Mouse (Mus musculus): ENCODE data around the gene March6.

March6 gene

GRCm38 (mm10) chr15:31561390-31561789 lies 30.5 kb upstream of the March6 start:
- no peak for DNase-seq (ENCODE audit: low read depth, low spot score)
- no peaks in the 10 kb centered on the region for H3K36me3 ChIP-seq (ENCODE audit: control insufficient read depth, insufficient read depth, low read length, poor library complexity, severe bottlenecking)
- no peaks in the 10 kb centered on the region for H3K27me3 ChIP-seq (ENCODE audit: control insufficient read depth, insufficient read depth, low read length, poor library complexity, severe bottlenecking)

DNA sequence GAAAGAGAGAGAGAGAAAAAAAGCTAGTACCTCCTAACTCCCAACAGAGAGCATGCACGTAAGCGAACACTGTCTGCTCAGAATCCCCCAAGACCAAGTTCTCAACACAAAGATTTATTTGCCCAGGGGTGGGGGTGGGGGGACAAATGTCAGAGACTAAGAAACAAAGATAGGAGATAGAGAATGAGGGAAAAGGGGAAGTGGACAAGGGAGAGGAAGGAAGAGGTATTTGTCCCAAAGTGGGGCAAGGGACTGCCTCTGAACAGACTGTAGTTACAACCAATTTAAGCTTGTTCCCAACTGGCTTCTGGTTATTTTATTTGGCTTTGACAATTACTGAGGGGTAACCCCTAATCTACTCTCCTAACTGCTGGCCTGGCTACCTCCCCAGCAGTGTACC lies 24.0 kb upstream of the March6 start:
- H3K27me3 ChIP-seq (ENCODE audit: control insufficient read depth, insufficient read depth, low read length, poor library complexity, severe bottlenecking), result no peaks in the 10 kb centered on the region
- H3K36me3 ChIP-seq (ENCODE audit: control insufficient read depth, insufficient read depth, low read length, poor library complexity, severe bottlenecking), result no peaks in the 10 kb centered on the region
- DNase-seq (ENCODE audit: low read depth, low spot score), result no peak

DNA sequence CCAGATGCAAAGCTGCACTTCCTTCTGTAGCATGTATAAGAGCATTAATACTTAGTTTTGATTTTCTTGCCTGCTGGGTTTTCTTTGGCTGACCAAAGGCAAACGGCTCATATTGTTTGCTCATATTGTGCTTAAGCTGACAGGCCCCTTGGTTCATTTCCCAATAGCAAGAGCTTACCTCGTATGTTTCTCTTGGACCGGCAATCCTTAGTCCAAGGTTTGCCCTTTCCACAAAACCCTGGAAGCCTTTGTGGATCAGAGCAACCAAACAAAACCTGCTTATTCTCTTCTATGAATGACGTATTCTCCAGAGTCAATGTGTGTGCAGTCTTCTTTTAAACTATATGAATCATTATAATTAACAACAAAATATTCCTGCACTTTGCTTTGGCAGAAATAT lies 19.5 kb upstream of the March6 start:
- no peak for DNase-seq (ENCODE audit: low read depth, low spot score)
- H3K27me3 ChIP-seq (ENCODE audit: control insufficient read depth, insufficient read depth, low read length, poor library complexity, severe bottlenecking), result no peaks in the 10 kb centered on the region
- H3K36me3 ChIP-seq (ENCODE audit: control insufficient read depth, insufficient read depth, low read length, poor library complexity, severe bottlenecking), result no peaks in the 10 kb centered on the region

- no peak for DNase-seq (ENCODE audit: low read depth, low spot score)
- Histone ChIP-seq H3K27me3 (ENCODE audit: control insufficient read depth, insufficient read depth, low read length, poor library complexity, severe bottlenecking) (no peaks in the 10 kb centered on the region), H3K36me3 (ENCODE audit: control insufficient read depth, insufficient read depth, low read length, poor library complexity, severe bottlenecking) (no peaks in the 10 kb centered on the region)
Measured at GRCm38 (mm10) chr15:31547421-31547820, 16.6 kb upstream of the March6 start.

DNA sequence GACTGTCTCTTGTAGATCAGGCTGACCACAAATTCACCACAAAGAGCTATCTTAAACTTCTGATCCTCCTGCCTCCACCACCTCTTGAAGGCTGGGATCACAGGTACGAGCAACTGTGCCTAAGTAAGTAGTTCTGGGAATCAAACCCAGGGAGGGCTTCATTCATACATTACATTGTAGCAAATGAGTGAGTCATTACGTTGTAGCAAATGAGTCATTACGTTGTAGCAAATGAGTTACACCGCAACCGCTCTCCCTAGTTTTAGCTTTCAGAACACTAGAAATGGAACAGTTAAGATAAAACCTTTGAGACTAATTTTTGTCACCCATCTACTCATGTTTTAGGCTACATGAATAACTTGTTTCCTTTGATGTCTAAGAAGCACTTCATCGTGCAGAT lies 15.4 kb upstream of the March6 start:
- no peaks in the 10 kb centered on the region for H3K36me3 ChIP-seq (ENCODE audit: control insufficient read depth, insufficient read depth, low read length, poor library complexity, severe bottlenecking)
- H3K27me3 ChIP-seq (ENCODE audit: control insufficient read depth, insufficient read depth, low read length, poor library complexity, severe bottlenecking), result no peaks in the 10 kb centered on the region
- DNase-seq (ENCODE audit: low read depth, low spot score), result no peak

GRCm38 (mm10) chr15:31545058-31545457 lies 14.2 kb upstream of the March6 start:
- no peaks in the 10 kb centered on the region for H3K27me3 ChIP-seq (ENCODE audit: control insufficient read depth, insufficient read depth, low read length, poor library complexity, severe bottlenecking)
- no peak for DNase-seq (ENCODE audit: low read depth, low spot score)
- no peaks in the 10 kb centered on the region for H3K36me3 ChIP-seq (ENCODE audit: control insufficient read depth, insufficient read depth, low read length, poor library complexity, severe bottlenecking)

DNA sequence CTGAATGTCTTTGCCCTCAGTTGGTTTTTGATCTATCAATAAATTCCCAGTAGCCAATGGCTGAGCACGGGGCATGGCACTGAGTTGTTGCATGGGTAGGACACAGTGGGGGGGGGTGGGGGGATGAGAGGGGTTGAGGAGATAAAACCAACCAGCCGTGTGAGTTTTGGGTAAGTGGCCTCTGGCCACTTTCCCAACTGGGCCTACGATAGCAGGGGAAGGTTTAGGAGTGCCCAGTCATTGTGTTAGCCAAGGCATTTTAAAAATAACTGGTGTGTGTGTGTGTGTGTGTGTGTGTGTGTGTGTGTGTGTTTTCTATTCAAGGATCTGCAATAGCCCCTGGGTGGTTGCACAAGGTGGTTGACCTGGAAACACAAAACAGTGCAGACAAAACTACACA lies 12.4 kb upstream of the March6 start:
- no peak for DNase-seq (ENCODE audit: low read depth, low spot score)
- no peaks in the 10 kb centered on the region for H3K36me3 ChIP-seq (ENCODE audit: control insufficient read depth, insufficient read depth, low read length, poor library complexity, severe bottlenecking)

GRCm38 (mm10) chr15:31542013-31542958 lies 11.4 kb upstream of the March6 start:
- Histone ChIP-seq H3K36me3 (ENCODE audit: control insufficient read depth, insufficient read depth, low read length, poor library complexity, severe bottlenecking) (no peaks in the 10 kb centered on the region), H3K27me3 (ENCODE audit: control insufficient read depth, insufficient read depth, low read length, poor library complexity, severe bottlenecking) (no peaks in the 10 kb centered on the region)
- DNase-seq (ENCODE audit: low read depth, low spot score), result no peak

More for the DNA sequence above, 12.4 kb upstream of the March6 start:
- H3K27me3 ChIP-seq (ENCODE audit: control insufficient read depth, insufficient read depth, low read length, poor library complexity, severe bottlenecking), result no peaks in the 10 kb centered on the region

- no peak for DNase-seq (ENCODE audit: low read depth, low spot score)
- H3K27me3 ChIP-seq (ENCODE audit: control insufficient read depth, insufficient read depth, low read length, poor library complexity, severe bottlenecking), result no peaks in the 10 kb centered on the region
Measured at GRCm38 (mm10) chr15:31540513-31540802, 9.6 kb upstream of the March6 start.

DNA sequence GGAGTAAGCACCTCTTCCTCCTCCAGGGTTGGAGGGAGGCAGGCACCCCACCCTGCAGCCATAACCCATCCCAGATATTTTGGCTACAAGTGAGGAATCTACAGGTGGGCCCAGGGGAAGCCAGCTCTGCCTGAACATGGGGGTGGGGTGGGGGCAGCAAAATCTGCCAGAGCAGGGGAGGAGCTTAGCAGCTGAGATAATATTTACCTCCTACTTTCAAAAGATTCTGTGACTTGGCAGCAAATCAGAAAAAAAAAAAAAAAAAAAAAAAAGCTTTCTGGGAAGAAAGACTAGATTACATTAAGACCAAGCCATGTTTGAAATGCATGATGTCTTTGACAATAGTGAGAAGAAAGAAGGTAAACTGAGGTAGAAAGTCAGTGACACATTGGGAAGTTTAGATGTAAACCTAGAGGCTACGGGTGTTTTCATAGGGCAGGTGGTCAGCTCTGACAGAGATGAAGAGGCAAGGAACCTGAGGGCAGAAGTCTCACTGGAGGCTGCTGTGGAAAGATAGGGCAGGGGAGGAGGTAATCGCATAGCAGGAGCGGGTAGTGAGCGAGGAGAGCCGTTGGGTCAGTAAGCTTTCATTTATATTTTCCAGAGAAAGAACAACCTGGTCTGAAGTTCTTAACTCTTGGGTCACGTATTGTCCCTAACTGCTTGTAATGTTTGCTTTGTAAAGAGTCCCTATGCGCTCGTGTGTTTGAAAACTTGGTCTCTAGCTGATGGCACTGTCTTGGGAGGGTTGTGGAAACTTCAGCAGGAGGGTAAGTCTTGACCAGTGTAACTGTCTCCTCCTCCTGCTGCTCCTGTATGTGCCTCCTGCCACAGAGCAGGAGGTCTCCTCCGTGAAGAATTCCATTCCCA lies 9.0 kb upstream of the March6 start:
- no peak for DNase-seq (ENCODE audit: low read depth, low spot score)
- no peaks in the 10 kb centered on the region for H3K27me3 ChIP-seq (ENCODE audit: control insufficient read depth, insufficient read depth, low read length, poor library complexity, severe bottlenecking)
- H3K36me3 ChIP-seq (ENCODE audit: control insufficient read depth, insufficient read depth, low read length, poor library complexity, severe bottlenecking), result no peaks in the 10 kb centered on the region

More at GRCm38 (mm10) chr15:31540513-31540802, 9.6 kb upstream of the March6 start:
- no peaks in the 10 kb centered on the region for H3K36me3 ChIP-seq (ENCODE audit: control insufficient read depth, insufficient read depth, low read length, poor library complexity, severe bottlenecking)

DNA sequence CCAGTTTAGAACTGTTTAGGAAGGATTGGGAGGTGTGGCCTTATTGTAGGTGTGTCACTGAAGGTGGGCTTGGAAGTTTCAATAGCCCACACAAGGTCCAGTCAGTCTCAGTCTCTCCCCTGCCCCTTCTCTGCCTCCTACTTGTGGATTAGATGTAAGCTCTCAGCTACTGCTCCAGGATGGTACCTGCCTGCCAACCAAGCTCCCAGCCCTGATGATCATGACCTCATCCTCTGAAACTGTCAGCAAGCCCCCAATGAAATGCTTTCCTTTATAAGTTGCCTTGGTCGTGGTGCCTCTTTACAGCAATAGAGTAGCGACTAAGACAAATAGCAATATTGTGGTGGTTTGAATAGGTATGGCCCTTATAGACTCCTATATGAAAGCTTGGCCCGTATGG lies 7.5 kb upstream of the March6 start:
- Histone ChIP-seq H3K27me3 (ENCODE audit: control insufficient read depth, insufficient read depth, low read length, poor library complexity, severe bottlenecking) (no peaks in the 10 kb centered on the region), H3K36me3 (ENCODE audit: control insufficient read depth, insufficient read depth, low read length, poor library complexity, severe bottlenecking) (no peaks in the 10 kb centered on the region)
- no peak for DNase-seq (ENCODE audit: low read depth, low spot score)

DNA sequence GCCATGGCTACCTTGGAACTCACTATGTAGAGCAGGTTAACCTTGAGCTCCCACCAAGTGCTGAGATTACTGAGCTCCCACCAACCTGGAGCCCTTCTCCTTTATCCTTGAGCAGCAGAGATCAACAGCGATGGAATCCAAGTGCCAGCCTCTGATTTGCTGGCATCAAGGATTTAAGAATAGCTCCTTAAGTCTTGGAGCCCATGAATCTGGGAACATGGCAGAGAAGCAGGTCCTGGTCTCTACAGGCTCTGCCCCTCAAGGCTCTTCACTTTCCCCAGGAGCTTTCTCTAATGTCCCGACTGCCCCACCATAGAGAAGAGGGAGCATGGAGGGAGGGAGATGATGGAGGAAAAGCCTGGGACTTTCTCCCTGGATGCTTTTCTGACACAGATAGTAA lies 6.9 kb upstream of the March6 start:
- H3K36me3 ChIP-seq (ENCODE audit: control insufficient read depth, insufficient read depth, low read length, poor library complexity, severe bottlenecking), result no peaks in the 10 kb centered on the region
- DNase-seq (ENCODE audit: low read depth, low spot score), result no peak

GRCm38 (mm10) chr15:31536051-31536737 lies 5.3 kb upstream of the March6 start:
- no peak for DNase-seq (ENCODE audit: low read depth, low spot score)
- no peaks in the 10 kb centered on the region for H3K27me3 ChIP-seq (ENCODE audit: control insufficient read depth, insufficient read depth, low read length, poor library complexity, severe bottlenecking)
- H3K36me3 ChIP-seq (ENCODE audit: control insufficient read depth, insufficient read depth, low read length, poor library complexity, severe bottlenecking), result no peaks in the 10 kb centered on the region

More for the DNA sequence above, 6.9 kb upstream of the March6 start:
- no peaks in the 10 kb centered on the region for H3K27me3 ChIP-seq (ENCODE audit: control insufficient read depth, insufficient read depth, low read length, poor library complexity, severe bottlenecking)

DNA sequence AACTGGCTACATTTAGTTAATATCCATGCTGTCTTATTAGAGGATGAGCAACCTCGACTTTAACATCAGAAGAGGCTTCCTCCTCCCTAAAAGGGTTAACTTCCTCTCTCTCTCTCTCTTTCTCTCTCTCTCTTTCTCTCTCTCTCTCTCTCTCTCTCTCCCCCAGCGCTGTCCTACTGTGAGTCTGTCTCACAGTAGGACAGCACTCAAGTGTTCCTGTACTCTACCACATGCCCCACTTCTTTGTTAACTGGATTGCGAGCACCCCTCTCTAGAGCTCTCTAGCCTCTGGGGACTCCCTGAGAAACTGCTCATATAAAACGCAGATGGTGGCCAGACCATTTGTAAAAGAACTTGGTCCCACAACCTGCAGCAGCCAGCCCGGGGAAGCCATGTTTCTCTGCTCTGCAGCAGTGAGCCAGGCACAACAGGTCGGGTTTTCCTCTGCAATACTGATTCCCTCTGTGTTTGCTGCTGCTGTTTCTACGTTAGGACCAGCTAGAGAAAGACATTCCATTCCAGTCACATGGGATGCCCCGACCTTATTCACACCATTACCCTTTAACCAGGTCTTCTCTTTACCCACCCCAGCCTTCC lies 4.5 kb upstream of the March6 start:
- Histone ChIP-seq H3K27me3 (ENCODE audit: control insufficient read depth, insufficient read depth, low read length, poor library complexity, severe bottlenecking) (no peaks in the 10 kb centered on the region), H3K36me3 (ENCODE audit: control insufficient read depth, insufficient read depth, low read length, poor library complexity, severe bottlenecking) (no peaks in the 10 kb centered on the region)
- DNase-seq (ENCODE audit: low read depth, low spot score), result no peak
